Mouse (Mus musculus): ENCODE data around the gene Lcn2.

- no peak for TF ChIP-seq CTCF (conservative IDR thresholded peaks at IDR 0.05; ENCODE audit: low read length)
- TF ChIP-seq POU5F1 (IDR thresholded peaks at IDR 0.05; ENCODE audit: borderline replicate concordance, low read length), result no peak
- no peak for TF ChIP-seq NANOG (IDR thresholded peaks at IDR 0.05; ENCODE audit: borderline replicate concordance, low read length)
These were observed 5.4 kb downstream of the Lcn2 start for GRCm38 (mm10) chr2:32382689-32383088.
